Mouse (Mus musculus): ENCODE measurements around the gene Ugt1a5. TPM values are rescaled to one million over a fixed set of nuclear protein-coding genes. Genes with fewer than 3 reads are reported as not detected.

Gene Ugt1a5
- total and polyA plus RNA-seq, 2 experiments = 119 to 159 TPM

DNA sequence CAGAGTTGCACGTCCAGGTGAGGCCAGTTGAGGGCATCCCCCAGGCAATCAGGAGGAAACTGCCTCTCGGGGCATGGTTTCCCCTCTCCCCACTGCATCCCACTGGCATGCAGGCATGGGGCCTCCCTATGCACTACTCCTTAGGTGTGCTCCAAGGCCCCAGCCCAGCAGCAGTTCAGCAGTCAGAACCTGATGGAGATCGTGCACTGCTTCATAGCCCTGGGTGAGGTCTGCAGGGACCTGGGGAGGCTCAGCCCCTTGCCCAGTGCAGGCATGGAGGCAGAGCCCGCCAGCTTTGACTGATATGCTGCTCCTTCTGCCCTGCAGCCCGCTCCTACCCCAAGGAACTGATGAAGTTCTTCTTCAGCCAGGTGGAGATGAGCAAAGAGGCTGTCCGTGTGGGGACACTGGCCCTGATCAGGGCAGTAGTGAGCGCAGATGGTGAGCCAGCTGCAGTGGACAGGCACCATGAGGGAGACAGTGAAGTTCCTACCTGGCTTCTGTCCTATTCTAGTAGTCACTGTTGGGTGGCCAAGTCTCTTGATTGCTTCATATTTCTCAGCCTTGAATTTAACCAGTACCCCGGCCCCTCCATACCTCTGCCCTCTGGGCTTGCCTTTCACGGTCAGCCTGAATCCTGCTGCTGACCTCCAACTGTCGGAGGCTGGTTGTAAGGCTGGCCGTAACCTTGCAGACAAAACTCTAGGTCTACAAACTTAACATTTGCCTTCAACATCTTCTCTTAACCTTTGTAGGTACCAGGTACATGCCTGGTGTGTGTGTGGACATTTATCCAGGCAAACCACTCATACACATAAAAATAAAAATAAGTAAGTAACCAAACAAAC lies 69.5 kb downstream of the Ugt1a5 start:
- H3K9ac ChIP-seq (ENCODE audit: low read depth, low read length) = no peak overlapping the region
- no peaks in the 10 kb centered on the region for H3K27me3 ChIP-seq (ENCODE audit: control insufficient read depth, insufficient read depth, low read length)
- no peaks in the 10 kb centered on the region for H3K79me2 ChIP-seq (ENCODE audit: control insufficient read depth, insufficient read depth, low read length)
- DNase-seq (ENCODE audit: extremely low read depth, low read depth, low spot score) = no peak
- WGBS = 66% methylated on average over 11 of the region's 11 CpGs
- H3K4me3 ChIP-seq (ENCODE audit: insufficient read depth, low read depth, low read length) = no peak overlapping the region
- no peaks in the 10 kb centered on the region for H3K4me1 ChIP-seq (ENCODE audit: control insufficient read depth, insufficient read depth, low read length)
- no peaks in the 10 kb centered on the region for H3K36me3 ChIP-seq (ENCODE audit: control insufficient read depth, insufficient read depth, low read length)
- no peak for TF ChIP-seq POLR2A (IDR thresholded peaks at IDR 0.05; ENCODE audit: extremely low read depth, insufficient read depth, low read length)
- TF ChIP-seq CTCF (IDR thresholded peaks at IDR 0.05; ENCODE audit: low read depth, low read length) = no peak
- H3K27ac ChIP-seq (replicated peaks; ENCODE audit: insufficient read depth, low read depth, low read length) = no peak overlapping the region

DNA sequence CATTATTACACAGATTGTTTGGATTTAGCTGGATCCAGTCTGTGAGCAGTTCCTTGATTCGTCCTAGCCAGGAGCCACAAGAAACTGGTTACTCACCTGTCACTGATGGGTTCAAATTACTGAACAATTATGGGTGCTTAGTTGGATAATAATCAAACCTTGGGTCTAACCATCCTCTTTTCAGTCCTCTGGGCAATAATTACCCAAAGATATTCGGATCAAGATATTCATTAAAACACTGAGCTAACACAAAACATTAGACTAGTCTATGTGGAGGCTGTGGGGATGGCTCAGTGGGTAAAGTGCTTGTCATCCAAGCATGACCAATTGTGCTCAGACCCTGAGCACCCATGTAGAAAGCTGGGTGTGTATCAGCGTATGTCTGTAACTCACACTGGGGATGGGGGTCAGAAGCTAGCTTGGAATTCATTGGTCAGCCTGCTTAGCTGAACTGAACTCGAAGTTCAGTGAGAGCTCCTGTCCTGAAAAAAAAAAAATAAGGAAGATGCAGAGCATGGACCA lies 70.1 kb downstream of the Ugt1a5 start:
- Histone ChIP-seq H3K9ac (ENCODE audit: low read depth, low read length) (no peak overlapping the region), H3K4me1 (ENCODE audit: control insufficient read depth, insufficient read depth, low read length) (no peaks in the 10 kb centered on the region), H3K36me3 (ENCODE audit: control insufficient read depth, insufficient read depth, low read length) (no peaks in the 10 kb centered on the region), H3K27me3 (ENCODE audit: control insufficient read depth, insufficient read depth, low read length) (no peaks in the 10 kb centered on the region), H3K27ac (replicated peaks; ENCODE audit: insufficient read depth, low read depth, low read length) (no peak overlapping the region), H3K79me2 (ENCODE audit: control insufficient read depth, insufficient read depth, low read length) (no peaks in the 10 kb centered on the region), H3K4me3 (ENCODE audit: insufficient read depth, low read depth, low read length) (no peak overlapping the region)
- TF ChIP-seq POLR2A (IDR thresholded peaks at IDR 0.05; ENCODE audit: extremely low read depth, insufficient read depth, low read length) = no peak
- WGBS = 59% methylated on average over 4 of the region's 4 CpGs
- DNase-seq (ENCODE audit: extremely low read depth, low read depth, low spot score) = no peak

DNA sequence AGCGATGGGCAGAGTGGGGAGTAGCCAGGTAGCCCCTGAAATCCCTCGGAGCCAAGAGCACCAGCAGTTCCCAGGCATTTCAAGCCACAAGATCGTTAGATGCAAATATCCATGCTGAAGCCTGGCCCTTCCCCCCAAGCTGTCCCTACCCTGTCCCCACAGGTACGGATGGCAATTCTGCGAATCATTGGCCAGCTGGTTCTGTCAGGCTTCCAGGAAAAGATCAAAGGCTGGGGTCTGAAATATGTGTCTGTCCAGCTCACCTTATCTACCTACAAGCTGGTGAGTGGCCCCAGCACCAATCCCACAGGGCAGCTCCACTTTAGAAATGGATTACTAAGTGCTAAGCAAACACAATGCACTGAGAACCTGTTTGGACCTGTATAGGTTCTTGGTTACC lies 71.5 kb downstream of the Ugt1a5 start:
- Histone ChIP-seq H3K36me3 (ENCODE audit: control insufficient read depth, insufficient read depth, low read length) (no peaks in the 10 kb centered on the region), H3K27ac (replicated peaks; ENCODE audit: insufficient read depth, low read depth, low read length) (no peak overlapping the region), H3K9ac (ENCODE audit: low read depth, low read length) (no peak overlapping the region), H3K79me2 (ENCODE audit: control insufficient read depth, insufficient read depth, low read length) (no peaks in the 10 kb centered on the region), H3K4me1 (ENCODE audit: control insufficient read depth, insufficient read depth, low read length) (no peaks in the 10 kb centered on the region), H3K4me3 (ENCODE audit: insufficient read depth, low read depth, low read length) (no peak overlapping the region), H3K27me3 (ENCODE audit: control insufficient read depth, insufficient read depth, low read length) (no peaks in the 10 kb centered on the region)
- 56% methylated on average over 5 of the region's 5 CpGs for WGBS
- no peak for DNase-seq (ENCODE audit: extremely low read depth, low read depth, low spot score)
- TF ChIP-seq CTCF (IDR thresholded peaks at IDR 0.05; ENCODE audit: low read depth, low read length) (no peak), POLR2A (IDR thresholded peaks at IDR 0.05; ENCODE audit: extremely low read depth, insufficient read depth, low read length) (no peak)

DNA sequence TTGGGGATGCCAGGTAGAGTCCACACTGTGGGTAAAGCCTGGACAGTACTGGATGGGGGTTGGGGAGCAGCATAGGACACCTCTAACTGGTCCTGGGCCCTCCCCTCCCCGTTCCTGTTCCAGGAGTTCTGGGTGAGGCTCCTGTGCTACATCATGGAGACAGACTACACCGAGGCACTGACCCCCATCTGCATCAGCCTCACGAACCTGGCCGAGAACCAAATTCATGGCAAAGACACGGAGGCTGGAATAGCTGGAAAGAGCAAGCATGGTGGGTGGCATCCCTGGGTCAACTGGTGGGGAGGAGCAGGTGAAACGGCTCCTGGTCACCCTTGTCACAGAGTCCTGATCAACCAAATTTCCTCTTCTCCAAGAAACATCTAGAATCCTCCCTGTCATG lies 73.0 kb downstream of the Ugt1a5 start:
- Histone ChIP-seq H3K36me3 (ENCODE audit: control insufficient read depth, insufficient read depth, low read length) (no peaks in the 10 kb centered on the region), H3K4me3 (ENCODE audit: insufficient read depth, low read depth, low read length) (no peak overlapping the region), H3K27me3 (ENCODE audit: control insufficient read depth, insufficient read depth, low read length) (no peaks in the 10 kb centered on the region), H3K4me1 (ENCODE audit: control insufficient read depth, insufficient read depth, low read length) (no peaks in the 10 kb centered on the region), H3K9ac (ENCODE audit: low read depth, low read length) (no peak overlapping the region), H3K27ac (replicated peaks; ENCODE audit: insufficient read depth, low read depth, low read length) (no peak overlapping the region), H3K79me2 (ENCODE audit: control insufficient read depth, insufficient read depth, low read length) (no peaks in the 10 kb centered on the region)
- TF ChIP-seq POLR2A (IDR thresholded peaks at IDR 0.05; ENCODE audit: extremely low read depth, insufficient read depth, low read length) (no peak), CTCF (IDR thresholded peaks at IDR 0.05; ENCODE audit: low read depth, low read length) (no peak)
- WGBS = 80% methylated on average over 6 of the region's 6 CpGs
- no peak for DNase-seq (ENCODE audit: extremely low read depth, low read depth, low spot score)

DNA sequence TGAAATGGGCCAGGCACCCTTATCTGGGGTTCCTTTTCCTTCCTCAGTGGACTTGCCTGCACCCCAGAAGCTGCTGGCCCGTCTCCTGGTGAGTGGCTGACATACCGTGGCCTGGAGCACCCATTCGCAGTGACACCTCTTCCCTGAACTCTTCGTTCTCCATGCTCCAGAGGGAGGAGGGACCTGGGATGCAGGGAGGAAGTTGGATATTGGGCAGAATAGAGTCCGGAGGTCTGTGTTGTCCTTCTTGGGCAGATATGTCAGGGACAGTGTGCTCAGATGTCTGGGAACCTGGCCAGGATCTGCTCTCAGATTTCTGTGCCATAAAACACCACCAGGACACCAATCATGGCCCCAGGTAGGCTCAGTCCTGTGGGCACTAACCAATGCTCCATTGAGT lies 74.3 kb downstream of the Ugt1a5 start:
- TF ChIP-seq CTCF (IDR thresholded peaks at IDR 0.05; ENCODE audit: low read depth, low read length) (no peak), POLR2A (IDR thresholded peaks at IDR 0.05; ENCODE audit: extremely low read depth, insufficient read depth, low read length) (no peak)
- WGBS = 71% methylated on average over 5 of the region's 5 CpGs

DNA sequence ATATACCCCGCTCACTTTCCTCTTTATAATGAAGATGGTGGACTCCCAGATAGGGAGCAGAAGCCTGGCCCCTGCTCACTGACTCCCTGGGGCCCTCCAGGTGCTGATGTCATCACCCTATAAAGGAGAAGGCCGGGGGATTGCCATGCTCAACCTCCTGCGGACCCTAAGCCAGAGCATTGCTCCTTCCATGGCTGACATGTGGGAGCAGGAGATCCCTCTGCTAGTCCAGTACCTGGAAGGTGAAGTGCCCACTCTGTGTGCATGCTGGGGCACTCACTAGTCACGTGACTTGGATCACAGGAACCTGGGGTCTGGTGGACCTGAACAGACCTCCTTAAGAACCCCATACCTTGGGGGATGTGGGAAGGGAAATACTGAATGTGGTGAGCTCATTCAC lies 74.8 kb downstream of the Ugt1a5 start:
- no peak for DNase-seq (ENCODE audit: extremely low read depth, low read depth, low spot score)
- H3K79me2 ChIP-seq (ENCODE audit: control insufficient read depth, insufficient read depth, low read length) = no peaks in the 10 kb centered on the region
- H3K4me3 ChIP-seq (ENCODE audit: insufficient read depth, low read depth, low read length) = no peak overlapping the region
- no peaks in the 10 kb centered on the region for H3K27me3 ChIP-seq (ENCODE audit: control insufficient read depth, insufficient read depth, low read length)
- H3K9ac ChIP-seq (ENCODE audit: low read depth, low read length) = no peak overlapping the region
- H3K27ac ChIP-seq (replicated peaks; ENCODE audit: insufficient read depth, low read depth, low read length) = no peak overlapping the region
- no peaks in the 10 kb centered on the region for H3K36me3 ChIP-seq (ENCODE audit: control insufficient read depth, insufficient read depth, low read length)
- no peaks in the 10 kb centered on the region for H3K4me1 ChIP-seq (ENCODE audit: control insufficient read depth, insufficient read depth, low read length)
- 75% methylated on average over 4 of the region's 4 CpGs for WGBS
- TF ChIP-seq POLR2A (IDR thresholded peaks at IDR 0.05; ENCODE audit: extremely low read depth, insufficient read depth, low read length) (no peak), CTCF (IDR thresholded peaks at IDR 0.05; ENCODE audit: low read depth, low read length) (no peak)

More for the DNA sequence above, 74.3 kb downstream of the Ugt1a5 start:
- Histone ChIP-seq H3K9ac (ENCODE audit: low read depth, low read length) (no peak overlapping the region), H3K4me1 (ENCODE audit: control insufficient read depth, insufficient read depth, low read length) (no peaks in the 10 kb centered on the region), H3K79me2 (ENCODE audit: control insufficient read depth, insufficient read depth, low read length) (no peaks in the 10 kb centered on the region), H3K27me3 (ENCODE audit: control insufficient read depth, insufficient read depth, low read length) (no peaks in the 10 kb centered on the region), H3K36me3 (ENCODE audit: control insufficient read depth, insufficient read depth, low read length) (no peaks in the 10 kb centered on the region), H3K4me3 (ENCODE audit: insufficient read depth, low read depth, low read length) (no peak overlapping the region), H3K27ac (replicated peaks; ENCODE audit: insufficient read depth, low read depth, low read length) (no peak overlapping the region)
- DNase-seq (ENCODE audit: extremely low read depth, low read depth, low spot score) = no peak

Data from liver, adult 2 months (tissue).